Mouse (Mus musculus) right cerebral cortex, postnatal 14 days (tissue): ENCODE measurements around the gene Ndufs2.

Experiments used
- DNase-seq: peaks from one replicate; pipeline ENCODE4 v3.0.0; 2022

Ndufs2 gene

DNA sequence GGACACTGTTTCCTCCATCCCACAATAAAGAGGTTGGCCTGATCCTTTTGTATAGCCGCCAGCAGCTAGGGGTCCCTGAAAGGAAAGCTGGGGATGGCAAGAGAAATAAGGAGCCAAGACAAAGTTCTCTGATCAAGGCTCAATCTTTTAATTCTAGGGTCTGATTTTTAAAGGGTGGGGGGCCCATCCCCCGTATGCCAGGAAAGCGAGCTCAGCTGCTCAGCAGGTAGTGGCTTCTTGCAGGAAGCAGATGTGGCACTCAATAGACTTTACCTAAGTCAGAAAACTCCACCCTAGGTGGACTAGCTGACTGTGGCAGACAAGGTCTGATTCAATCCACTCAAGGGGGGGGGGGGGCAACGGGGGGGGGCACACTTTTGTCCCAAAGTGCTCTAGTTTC lies 24.4 kb downstream of the Ndufs2 start:
- no peak for DNase-seq

DNA sequence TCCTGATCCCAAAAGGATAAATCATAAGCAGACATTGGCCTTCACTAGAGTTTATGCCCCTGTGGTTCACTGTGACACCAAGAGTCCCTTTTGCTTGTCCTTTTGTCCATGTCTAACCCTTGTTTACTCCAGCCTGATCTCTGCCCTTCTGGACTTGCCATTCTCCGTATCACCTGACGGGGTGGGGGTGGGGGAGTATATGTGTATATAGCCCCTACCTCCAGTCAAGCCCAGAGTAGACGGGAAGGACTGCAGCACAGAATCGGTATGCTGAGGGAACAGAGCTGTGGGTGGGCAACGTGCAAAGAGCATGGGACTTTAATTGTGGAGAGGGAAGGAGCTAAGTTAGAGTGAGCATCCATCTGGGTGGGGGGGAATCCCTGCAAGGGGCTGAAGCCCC lies 26.3 kb downstream of the Ndufs2 start, which contains the start of gene Apoa2:
Apoa2 (plus strand) TSS at position 198 of the 400 bp plus-strand sequence.
- DNase-seq = no peak

DNA sequence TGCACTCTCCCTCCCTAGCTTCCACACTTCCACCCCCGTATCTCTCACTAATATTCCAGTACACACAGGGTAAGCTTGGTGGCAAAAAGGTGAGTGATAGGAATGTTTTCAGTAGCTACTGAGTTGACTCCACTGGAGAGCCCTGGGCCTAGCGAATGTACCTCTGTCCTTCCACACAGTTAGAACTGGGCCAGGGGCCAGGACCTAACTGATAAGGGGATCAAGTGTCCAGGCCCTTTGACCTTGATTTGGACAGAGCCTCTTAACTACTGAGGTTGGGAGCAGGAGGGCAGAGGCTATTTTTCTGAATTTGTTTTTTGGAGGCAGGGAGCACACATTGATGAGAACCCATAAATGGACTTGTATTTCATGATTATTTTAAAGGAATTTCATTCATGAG lies 27.4 kb downstream of the Ndufs2 start:
- no peak for DNase-seq

DNA sequence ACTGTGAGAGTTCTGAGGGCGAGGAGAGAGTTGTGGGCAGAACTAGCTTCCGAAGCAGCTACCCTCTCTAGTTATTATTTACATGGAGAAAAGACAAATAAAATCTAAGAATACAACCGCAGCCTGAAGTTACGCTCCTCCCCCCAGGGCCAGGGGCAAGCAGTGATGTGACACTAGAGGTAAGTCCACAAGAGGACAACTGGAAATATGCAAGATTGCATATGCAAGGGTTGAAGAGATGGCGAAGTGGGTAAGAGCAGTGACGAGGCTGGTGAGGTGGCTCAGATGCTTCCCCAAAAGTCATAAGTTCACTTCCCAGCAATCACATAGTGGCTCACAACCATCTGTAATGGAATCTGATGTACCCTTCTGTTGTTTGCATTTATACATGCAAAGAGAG lies 28.0 kb downstream of the Ndufs2 start:
- DNase-seq = no peak

DNA sequence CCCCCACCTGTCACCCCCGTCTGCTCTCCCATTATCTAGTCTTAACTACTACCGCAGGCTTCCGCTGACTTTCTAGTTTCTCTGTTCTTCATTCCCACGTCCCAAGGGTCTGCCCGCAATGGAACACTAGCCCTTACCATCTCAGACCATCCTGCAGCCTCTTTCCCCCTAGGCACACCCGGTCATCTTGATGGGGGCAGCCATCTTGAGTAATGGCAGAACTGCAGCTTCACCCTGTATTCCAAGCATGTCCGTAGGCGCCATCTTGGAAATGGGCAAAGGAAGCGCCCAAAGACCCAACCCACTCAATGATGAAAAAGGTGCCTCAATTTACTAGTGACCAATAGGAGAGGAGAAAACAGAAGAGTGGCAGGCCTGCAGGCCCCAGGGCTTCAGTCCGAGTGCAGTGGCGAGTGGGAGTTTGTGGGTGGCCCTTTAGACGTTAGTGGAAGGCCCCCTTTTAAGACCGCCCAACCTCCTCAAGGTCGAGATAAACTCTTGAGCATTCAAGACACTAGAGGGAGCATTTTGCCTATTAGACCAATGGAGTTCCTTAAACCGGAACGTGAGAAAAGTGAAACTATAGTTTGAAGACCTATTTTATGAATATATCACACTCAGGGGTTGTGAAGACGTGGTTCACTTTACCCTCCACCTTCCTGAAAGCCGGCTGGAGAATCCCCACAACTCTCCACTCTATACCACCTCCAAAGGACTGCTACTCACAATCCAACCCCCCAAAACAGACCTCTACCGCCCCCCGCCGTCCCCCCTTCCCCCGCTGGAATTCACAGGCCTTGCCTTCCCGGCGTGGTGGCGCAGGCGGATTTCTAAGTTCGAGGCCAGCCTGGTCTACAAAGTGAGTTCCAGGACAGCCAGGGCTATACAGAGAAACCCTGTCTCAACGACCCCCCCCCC lies 28.7 kb downstream of the Ndufs2 start, which contains the start of gene Tomm40l:
Tomm40l (minus strand) TSS at position 277 of the 918 bp plus-strand sequence.
- DNase-seq = peak; percentile 79

DNA sequence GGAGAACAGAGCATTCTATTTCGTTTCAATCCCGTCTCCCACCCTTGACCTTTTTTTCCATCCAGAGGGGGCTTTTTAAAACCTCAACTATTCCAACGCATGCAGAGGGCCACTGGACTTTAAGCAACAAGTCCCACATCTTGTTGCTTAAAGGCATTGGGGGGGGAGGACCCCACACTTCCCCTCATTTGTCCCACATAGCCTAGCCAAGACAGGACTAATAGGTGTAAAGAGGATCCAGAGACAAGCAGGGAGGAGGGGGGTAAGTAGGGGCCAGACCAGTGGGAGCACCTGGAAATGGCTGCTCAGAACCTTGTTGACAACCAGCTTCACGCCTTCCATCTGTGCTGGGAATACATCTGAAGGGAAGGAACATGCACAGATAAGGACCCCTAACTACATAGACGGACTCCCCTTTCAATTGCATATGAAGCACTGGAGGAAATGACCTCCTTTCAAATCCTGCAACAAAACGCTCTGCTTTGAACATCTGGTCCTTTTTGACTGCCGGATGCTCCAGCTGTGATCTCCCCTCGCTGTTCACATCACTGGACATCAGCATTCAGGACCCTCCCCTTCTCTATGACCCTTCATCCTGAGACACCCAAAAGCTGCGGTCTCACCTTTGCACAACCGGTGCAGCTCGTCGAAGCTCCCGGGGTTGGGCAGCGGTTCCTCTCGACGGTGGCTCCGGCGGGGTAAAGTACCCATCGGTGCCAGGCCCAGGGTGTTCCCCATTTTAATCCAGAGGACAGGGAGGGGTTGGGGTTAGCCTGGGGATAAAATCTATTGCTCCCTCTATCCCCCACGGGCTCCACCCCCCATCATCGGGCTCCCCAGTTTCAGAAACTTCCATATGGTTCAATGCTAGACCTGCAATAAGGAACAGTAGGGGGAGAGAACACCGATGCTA lies 29.7 kb downstream of the Ndufs2 start:
- DNase-seq = no peak

DNA sequence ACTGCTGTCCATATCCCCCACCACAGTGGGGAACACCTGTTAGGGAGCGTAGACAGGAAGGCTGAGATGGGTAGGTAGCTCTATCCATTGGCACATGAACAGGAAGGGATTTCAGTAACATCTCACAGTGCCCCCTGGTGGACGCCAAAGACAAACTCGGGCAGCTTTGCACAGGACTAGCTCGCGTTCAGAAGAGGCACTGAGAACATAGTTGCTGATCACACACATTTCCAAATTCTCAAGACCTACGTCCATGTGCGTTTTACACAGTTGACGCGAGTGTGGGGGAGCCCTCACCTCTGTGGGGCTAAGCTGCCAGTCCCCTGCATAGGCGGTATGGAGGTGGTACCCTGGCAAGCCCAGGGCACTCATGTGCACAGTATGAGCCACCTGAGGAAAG lies 30.3 kb downstream of the Ndufs2 start:
- DNase-seq = peak; percentile 92

DNA sequence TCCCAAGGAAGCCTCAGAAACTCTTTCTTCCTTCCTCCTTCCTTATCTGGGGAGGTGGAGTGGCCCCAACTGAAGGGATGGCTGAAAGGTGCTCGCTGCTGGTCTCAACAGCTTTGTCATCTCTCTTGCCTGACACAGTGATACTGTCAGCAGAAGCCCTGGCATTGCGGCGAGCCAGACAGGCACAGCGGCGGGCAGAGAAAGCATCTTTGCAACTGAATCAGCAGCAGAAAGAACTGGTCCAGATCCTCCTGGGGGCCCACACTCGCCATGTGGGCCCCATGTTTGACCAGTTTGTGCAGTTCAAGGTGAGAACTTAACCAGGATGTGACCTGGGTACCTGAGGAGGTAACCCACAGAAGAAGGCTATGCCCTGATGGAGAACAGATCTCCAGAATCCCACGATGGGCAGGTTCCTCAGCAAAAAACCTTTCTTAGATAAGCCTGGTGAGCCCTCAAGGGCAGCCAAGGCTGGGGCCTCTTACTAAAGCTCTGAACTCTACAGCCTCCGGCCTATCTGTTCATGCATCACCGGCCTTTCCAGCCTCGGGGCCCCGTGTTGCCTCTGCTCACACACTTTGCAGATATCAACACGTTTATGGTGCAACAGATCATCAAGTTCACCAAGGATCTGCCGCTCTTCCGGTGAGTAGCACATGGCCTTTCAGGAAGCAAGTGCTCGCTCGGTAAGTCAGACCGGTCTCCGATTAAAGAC lies 34.8 kb downstream of the Ndufs2 start:
- no peak for DNase-seq

DNA sequence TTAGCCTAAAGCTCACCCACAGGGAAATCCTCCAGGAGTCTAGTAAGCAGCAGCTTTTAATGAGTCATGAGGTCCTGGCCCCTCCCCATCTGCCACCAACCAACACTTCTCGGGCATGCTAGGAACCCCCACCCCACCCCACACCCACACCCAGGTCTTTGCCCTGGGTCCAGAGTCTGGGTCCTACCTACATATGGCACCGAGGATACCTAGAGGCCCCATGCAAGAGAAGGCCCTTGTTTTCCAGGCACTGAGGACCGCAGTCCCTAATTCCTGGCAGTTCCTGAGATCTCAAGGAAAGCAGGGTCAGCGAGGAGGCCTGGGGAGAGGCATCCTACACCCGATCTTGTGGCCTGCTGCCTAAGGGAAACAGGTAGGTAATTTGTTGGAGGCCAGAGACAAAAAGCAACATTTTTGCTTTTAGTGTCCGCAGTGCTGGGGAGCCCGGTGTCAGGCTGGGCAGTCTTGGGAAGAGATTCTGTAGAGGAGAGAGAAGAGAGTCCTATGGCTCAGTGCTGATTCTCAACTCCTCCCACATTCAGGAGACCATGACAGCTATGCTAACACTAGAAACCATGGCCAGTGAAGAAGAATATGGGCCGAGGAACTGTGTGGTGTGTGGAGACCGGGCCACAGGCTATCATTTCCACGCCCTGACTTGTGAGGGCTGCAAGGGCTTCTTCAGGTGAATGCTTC lies 37.2 kb downstream of the Ndufs2 start, which contains the start of gene Nr1i3:
Nr1i3 (plus strand) TSS at position 170 of the 696 bp plus-strand sequence.
- DNase-seq = no peak

DNA sequence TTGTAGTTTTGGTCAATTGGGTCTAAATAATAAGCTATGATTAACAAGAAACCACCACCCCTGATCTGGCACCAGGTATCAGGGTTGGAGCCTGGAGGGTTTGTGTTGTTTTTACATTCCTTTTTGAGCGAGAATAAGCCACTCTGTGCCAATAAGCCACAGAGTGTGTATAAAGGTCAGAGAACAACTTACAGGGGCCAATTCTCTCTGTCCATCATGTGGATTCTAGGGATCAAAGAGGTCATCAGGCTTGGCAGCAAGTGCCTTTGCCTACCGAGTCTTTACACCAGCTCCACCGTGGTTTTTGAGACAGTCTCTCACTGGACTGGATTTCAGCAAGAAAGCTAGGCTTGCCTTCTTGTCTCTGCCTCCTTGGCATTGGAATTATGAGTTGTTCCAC lies 38.3 kb downstream of the Ndufs2 start:
- no peak for DNase-seq

DNA sequence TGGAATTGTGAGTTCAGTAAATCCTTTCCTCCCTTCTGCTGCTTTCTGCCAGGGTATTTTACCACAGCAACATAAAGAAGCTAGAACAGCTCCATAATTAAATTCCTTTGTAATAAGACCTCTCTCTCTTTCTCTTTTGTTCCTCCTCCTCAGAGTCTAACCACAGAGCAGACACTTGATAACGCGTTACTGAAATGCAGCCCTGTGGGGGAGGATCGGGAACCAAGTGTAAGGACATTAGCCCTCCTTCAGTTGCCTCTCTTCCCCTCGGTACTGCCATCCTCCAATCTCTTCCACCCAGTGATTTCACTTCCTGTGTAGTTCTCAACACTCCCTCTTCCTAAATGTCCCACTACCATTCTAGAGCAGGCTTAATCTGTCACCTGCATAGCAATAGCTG lies 41.8 kb downstream of the Ndufs2 start:
- no peak for DNase-seq

DNA sequence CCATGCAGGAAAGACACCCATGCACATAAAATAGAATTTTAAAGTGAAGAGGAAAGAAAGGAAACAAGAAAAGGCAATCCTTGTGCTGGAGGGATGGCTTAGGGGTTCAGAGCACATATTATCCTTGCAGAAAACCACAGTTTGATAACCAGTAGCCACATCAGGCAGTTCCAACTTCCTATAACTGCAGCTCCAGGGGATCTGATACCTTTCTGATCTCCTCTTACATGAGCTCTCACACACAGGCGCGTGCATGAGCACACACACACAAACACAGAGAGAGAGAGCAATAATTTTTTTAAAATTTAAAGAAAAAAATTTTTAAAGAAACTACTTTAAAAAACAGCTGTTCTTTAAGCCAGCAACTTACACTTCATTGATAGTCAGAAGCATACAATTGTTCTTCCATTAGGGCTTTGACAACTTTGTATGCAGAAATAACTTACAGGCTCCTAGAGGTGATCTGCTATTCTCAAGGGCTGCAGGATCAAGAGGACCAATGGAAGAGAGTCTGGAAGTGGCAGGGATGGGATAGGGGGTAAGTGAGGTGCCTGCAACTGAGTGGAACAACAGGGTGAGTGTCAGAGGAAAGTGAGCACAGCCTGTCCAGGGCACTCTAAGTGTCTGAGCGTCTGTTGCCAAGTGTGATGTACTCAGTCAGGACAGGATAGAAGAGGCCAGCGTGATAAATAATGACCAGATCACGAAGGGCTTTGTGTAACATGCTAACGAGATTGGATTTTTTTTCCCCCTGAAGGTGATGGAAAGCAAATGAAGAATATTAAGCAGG lies 45.3 kb downstream of the Ndufs2 start:
- DNase-seq = no peak

DNA sequence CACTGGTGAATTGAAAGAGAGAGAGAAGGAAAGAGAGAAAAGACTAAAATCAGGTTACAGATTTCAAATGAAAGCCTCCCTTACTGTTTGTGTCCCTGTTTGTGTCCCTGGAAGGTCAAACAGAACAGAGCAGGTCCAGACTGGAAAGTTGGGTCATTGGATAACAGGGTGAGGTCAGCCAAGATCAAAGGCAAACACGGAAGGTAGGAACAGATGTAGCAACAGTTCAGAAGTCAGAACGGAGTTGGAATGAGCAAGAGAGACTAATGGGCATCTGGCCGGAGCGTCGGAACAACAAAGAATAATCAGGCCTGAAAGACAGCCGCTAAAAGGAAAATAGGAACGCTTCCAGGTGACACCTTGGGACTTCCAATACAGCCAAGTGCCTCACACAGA lies 46.9 kb downstream of the Ndufs2 start:
- no peak for DNase-seq

DNA sequence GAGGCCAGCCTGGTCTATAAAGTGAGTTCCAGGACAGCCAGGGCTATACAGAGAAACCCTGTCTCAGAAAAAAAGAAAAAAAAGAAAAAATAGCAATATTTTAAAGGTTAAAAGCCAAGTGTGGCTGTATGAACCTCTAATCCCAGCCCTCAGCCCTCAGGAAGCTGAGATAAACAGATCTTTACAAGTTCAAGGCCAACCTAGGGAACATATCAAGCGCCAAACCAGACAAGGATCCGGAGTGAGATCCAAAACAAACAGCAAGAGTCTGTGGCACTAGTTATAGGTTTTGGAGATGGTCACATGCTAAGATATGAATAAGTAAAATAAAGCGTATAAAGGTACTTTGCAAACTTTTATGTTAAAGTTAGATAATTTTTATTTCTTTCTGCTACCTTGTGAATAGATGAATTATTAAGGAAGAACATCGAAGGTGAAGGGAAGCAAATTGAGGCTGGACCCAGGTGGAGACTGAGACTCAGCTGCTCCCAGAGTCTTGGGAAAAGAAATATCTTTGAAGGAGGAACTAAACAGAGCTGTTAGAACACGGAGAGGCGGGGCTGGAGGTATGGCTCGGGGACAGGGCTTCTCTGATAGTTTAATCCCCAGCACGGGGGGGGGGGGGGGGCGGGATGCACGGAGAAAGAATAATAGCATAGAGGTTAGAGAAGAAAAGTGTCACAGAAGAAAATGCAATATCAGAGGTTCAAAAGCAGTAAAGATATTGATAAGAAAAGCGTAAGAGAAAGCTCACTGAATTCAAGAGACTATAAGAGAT lies 47.5 kb downstream of the Ndufs2 start:
- DNase-seq = no peak

DNA sequence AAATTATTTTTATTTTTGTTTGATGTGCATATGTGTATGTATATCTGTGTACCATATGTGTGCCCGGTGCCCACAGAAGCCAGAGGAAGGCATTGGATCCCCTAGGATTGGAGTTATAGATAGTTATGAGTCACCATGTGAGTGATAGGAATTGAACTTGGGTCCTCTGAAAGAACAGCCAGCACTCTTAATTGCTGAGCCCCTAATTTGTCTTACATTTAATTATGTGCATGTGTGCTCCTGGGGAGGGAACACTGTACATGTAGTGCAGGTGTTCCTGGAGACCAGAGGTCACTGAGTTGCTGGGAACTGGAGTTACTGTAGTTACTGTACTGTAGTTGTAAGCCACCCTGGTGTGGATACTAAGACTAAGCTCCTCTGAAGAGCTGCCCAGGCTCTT lies 50.4 kb downstream of the Ndufs2 start:
- DNase-seq = no peak

DNA sequence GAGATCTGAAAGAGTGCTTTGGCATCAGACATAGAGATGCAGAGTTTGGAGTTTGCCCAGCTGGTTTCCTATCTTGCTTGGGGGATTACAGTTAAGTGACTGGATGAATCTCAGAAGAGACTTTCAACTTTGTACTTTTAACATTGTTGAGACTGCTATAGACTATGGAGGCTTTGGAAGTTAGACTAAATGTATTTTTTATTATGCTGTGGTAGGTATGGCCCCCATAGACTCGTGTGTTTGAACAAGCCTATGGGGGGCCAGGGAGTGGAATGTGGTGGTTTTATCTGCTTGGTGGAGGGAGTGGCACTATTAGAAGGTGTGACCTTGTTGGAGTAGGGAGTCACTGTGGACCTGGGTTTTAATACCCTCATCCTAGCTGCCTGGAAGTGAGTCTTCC lies 51.7 kb downstream of the Ndufs2 start:
- DNase-seq = no peak

DNA sequence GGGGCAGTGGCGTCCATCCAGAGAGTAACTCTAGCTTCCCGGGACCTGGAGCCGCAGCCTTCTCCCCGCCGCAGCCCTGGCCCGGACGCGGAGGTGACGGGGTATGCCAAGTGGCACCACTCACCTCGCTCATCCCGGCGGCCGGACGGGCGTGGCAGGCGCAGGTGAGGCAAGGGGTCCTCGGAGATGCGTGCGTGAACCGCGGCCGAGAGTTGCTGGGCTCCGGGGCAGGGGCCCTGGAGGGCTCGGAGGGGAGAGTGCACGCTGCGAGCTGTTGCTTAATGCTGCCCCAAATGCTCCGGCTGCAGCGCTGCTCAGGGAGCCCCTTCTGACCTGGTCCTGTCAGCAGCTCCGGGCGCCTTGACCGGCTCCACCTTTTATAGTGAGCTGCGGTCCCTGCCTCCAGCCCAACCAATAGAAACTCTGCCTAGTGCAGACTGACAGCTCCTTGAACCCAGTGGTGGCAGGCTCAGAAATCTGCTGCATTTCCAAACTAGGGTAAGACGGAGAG lies 55.2 kb downstream of the Ndufs2 start, which contains the start of gene Pcp4l1:
Pcp4l1 (minus strand) TSS at position 382 of the 511 bp plus-strand sequence.
- peak; percentile 43 for DNase-seq

DNA sequence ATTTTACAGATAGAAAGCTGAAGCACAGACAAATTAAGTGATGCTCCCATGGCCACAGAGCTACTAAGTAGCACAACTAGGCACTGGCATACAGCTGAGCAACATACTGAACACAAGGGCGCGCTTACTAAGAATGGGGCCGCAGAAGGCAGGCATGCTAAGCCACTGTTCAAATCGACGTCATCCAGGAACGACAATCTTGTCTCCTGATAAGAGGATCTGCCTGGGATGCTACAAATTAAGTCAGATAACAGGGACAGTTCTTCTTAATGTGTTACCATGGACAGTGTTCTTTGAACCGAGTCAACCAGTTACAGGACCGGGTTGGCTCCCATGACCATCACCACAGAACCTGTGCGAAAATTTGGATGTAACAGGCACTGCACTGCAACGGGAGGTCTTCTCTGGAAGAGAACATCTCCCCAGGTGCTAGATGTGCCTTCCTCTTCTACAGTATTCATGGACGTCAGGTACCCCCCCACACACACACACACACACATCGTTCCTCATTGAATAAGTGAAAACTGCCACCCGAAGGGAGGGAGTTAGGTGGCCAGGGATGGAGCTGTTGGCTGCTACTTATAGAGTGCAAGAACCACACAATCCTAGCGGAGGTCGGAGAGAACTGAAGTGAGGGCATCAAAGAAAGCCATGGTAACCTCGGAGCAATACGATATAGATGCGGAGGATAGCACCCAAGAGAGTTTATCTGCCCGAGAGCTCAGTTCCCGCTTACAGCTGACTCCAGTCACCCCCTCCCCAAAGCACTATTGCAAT lies 56.0 kb downstream of the Ndufs2 start:
- DNase-seq = no peak
